Mouse (Mus musculus): Measurements from ENCODE around the gene Ckap2.

The Ckap2 gene

DNA sequence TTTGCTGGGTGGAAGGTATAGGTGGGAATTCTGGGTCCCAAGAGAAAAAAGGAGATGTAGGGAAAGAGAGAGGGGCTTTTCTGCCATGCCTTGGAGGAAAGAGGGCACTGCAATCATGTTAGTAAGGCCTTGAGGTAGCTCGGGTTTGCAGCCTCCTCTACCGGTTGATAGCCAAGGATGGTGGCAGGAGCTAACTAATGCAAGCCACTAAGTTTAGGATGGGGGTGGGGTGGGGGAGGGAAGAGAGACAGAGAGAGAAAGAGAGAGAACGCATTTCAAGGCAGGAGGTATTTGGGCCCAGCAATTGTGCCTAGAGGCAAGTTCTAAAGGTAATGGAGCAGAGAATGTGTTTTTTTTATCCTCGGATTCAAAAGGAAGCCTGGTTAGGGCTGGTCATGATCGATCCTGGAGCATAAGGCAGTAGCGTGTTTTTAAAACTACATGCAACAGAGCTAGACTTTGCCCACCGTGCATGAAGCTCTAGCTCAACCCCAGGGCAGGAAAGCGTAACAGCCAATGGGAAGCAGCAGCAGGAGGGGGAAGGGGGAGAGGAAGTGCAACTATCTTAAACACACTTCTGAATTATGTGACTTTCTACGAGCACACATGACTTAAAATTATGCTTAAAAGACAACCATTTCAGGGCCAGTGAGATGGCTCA, 37.8 kb downstream of the Ckap2 start:
- DNase-seq: no peak

DNA sequence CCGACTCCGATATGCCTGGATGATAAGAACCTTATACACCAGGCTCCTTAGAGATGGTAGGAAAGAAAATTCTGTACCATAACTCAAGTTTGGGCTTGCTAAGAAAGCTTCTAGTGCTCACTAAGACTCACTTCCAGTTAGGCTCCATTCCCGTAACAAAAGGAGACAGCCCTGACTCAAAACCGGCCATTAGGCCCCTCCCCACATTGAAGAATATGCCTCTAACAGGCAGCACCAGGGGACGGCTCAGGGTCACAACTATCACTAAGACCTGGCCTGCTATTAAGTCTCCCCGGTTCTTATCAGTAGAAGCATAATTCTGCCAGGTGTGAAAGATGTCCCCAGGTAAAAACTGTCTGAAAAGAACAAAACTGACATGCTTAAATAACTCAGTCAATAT, 39.8 kb downstream of the Ckap2 start:
- no peak for DNase-seq

DNA sequence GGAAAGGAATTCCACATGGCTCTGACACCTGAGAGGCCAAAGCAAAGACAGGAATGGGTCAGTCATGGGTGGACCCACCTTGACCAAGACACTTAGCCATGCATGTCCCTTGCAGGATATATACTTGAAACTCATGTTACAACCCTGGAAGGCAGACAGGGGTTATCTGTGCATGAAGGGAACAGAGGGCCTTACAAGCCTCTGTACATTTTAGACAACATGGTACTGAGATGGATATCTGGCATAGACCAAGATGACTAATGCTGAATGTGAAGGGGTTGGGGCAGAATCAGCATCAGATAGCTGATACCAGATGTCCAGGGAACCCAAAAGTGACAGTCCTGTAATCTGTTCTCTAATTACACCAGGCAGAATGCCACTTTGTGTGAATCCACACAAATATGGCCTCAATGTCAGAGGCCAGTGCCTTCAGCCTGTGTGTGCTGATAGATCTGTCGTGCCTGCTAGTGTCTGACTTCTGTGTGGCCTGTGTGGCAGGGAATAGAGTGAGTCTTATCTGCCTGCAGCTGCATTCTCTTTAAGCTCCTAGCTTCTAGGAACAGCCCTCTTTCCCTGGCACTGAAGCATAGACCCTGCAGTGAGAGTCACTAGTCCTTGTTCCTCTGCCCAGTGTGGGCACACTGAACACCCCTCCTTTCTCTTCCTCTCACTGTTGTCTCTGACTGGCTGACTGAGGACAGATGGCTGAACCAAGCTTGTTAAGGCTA, 41.7 kb downstream of the Ckap2 start:
- DNase-seq: no peak

DNA sequence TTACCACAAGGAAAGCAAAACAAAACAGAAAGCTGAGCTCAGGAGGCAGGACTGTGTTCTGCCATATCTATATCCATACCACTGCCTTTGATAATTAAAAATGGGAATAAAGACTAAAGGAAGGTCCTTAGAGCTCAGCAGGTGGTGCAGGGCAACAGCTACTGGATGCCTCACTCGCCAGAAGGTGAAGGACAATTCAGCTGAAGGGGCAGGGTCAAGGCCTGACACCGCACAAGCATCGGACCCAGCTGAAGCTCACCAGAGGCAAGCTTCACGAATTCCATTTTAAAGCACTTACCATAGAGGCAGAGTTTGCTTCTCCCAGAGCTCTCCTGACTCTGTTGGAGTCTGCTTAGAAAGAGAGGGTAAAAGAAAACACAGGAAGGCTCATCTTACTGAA, 43.0 kb downstream of the Ckap2 start:
- DNase-seq: no peak

DNA sequence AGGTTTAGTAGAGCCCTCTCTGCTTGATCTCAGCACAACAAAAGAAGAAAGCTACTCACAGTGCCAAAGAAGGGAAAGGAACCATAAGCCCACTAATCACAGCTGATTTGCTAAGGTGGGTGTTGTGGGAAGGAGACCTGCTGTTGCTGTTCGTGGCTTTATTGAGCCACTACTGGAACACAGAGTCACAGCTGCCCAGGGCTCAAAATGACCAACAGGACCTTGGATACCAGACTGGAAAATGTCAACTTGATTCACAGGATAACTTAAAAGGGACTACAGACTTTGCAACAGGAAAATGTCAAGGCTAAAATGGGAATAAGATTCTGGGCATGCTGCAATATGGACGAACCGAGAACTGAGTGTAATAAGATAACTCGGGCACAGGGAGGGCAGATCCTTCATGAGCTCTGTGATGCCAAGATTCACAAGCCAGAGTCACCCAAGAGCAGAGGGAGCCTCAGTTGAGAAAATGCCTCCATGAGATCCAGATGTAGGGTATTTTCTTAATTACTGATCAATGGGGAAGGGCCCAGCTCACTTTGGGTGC, 43.7 kb downstream of the Ckap2 start:
- no peak for DNase-seq

DNA sequence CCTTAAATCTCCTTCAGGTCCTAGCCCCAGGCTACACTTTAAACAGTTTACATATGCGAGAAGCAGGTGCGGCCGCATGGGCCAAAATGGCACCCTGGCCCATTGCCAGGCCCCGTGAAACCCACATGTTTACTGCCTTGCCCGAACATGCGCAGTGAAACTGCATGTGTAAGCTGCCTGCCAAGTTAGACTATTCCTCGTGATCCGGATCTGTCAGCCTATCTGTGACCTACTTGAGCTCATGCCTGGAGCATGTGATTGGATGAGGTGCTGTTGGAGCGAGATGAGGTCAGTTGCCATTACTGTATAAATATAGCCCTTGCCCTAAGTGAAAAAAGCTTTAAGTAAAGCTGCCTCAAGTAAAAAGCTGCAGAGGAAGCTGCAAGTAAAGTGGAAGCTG, 49.2 kb downstream of the Ckap2 start:
- peak; percentile 31 for DNase-seq

DNA sequence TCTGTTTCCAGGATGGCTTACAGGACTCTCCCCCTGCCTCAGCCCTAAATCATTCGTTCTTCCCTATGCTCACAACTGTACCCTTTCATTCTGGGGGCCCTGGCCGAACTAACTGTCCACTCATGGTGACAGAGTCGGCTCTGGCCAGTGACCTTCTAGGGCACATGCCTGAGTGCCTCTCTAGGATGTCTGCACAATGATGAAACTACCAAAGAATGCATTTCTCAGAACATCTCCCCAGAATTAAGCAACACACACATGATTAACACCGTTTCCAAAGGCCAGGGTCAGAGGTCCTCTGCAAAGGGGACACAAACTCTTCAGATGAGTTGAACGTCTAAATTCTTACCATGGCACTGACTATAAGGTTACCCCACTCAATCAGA, 50.9 kb downstream of the Ckap2 start:
- no peak for DNase-seq

DNA sequence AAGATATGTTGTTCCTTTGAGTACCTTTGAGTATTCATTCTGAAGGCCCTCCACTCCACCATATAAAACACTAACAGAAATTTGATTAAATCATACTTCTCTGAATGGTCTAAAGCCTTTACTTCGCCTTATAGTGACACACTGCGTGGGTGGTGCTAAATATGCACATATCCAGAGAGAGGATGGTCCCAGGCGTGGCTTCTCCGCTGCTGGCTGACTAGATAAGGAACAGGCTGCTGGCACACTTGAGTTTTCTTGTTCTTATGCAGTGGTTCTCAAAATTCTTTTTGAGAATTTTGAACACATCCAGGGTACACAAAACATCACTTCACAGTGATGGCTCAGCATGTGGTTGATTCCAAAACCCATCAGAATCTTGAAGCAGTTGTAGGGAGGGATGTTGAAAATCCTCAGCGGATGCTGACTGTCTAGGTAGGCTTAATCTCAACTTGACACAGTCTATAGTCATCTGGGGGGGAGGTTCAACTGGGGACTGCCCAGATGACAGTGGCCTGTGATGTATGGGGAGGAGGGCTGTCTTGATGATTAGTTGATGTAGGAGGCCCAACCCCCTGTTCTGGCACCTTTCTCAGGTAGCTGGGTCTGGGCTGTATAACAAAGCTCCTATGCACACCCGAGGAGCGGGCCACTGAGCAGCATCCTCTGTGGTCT, 51.4 kb downstream of the Ckap2 start:
- no peak for DNase-seq

DNA sequence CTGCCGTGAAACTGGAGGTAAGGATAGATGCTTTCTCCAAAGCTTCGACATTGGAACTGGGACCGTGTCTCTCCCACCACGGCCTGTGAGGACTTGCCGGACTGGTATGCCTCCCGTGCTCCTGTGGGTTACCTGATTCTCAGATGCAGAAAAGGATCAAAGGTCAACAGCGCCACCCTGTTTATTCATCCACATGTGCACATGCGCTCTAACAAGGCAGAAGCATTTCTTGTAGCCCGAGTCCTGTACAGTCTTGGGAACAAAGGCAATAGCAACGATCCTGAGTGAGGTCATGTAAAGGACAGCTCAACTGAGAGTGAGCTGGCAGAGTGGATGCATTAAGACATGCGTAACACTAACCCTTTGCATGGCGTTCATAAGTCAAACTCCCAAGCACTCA, 53.6 kb downstream of the Ckap2 start:
- DNase-seq: no peak

DNA sequence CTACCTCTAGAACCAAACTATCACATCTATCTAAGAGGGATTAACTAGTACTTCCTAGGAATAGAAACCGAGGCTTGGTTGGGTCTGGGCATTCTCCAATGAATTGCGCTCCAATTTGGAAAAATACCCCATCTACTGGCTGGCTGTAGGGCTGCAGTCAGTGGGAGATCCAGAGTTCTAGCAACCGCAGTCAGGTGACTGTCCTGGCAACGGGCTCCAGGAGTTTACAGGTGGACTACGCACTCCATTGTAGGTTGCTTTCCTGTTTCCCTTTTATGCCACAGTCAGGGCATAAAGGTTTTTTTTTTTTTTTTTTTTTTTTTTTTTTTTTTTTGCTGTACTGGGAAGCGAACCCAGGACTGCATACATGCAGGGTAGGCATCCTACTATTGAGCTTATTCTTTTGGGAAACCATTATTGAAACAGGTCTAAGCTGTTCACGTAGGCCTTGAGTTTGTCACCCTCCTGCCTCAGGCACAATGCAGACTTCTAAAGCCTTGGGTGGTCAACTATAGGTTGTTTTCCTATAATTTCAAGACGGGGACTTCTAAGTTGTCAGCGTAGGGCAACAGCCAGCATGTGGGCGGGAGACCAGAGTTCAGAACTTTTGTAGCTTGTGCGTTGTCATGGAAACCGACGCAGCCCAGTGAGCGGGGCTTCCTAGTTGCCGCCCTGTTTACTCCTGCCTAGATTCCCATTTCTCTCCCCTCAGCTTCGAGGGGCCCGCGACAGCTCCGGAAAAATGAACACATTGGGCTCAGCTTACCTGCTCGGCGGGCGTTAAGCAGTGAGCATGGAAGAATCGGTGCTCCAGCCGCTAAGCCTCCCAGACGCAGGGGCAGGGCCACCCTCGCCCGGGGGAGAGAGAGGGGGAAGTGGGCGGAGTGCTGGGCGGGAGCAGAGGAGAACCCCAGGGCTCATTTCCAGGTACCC, 61.1 kb downstream of the Ckap2 start, which contains the start of gene Nek5:
Nek5 (minus strand) TSS at position 834 of the 933 bp plus-strand sequence.
- peak; percentile 54 for DNase-seq

All from kidney, adult 11 months (tissue).